Mouse (Mus musculus) brain, embryonic 18.5 days (tissue): ENCODE data around the gene Bcl2l12.
A peak's percentile ranks its signal among the peaks of the same experiment; 100 is the strongest.

Experiments used
- DNase-seq: peaks from one replicate; pipeline ENCODE4 v3.0.0-alpha.2; 2012; ENCODE audit warnings: low read depth, low spot score

The Bcl2l12 gene

GRCm38 (mm10) chr7:45017242-45018061 is 18.9 kb upstream of the Bcl2l12 start, which contains the start of gene Rras:
Gene Rras (plus strand): TSS chr7:45017961.
- DNase-seq = peak; percentile 74

GRCm38 (mm10) chr7:45016761-45017160 is 18.2 kb upstream of the Bcl2l12 start:
- DNase-seq = no peak

- peak; percentile 99 for DNase-seq
Measured at GRCm38 (mm10) chr7:45015957-45016612, 17.6 kb upstream of the Bcl2l12 start, which contains the start of gene Scaf1. Gene Scaf1 (minus strand): TSS chr7:45016363.

GRCm38 (mm10) chr7:45015344-45015956 is 16.9 kb upstream of the Bcl2l12 start:
- DNase-seq = no peak

GRCm38 (mm10) chr7:45014096-45014451 is 15.6 kb upstream of the Bcl2l12 start:
- DNase-seq = no peak

- no peak for DNase-seq
Measured at GRCm38 (mm10) chr7:45013366-45014095, 15.0 kb upstream of the Bcl2l12 start.

GRCm38 (mm10) chr7:45012824-45013223 is 14.3 kb upstream of the Bcl2l12 start:
- no peak for DNase-seq

- no peak for DNase-seq
Measured at GRCm38 (mm10) chr7:45012011-45012410, 13.5 kb upstream of the Bcl2l12 start.

GRCm38 (mm10) chr7:45008411-45008810 is 9.9 kb upstream of the Bcl2l12 start:
- DNase-seq = no peak

GRCm38 (mm10) chr7:45007846-45008245 is 9.3 kb upstream of the Bcl2l12 start:
- DNase-seq = no peak

- DNase-seq = no peak
Measured at GRCm38 (mm10) chr7:45007141-45007540, 8.6 kb upstream of the Bcl2l12 start.

- DNase-seq = no peak
Measured at GRCm38 (mm10) chr7:45006503-45006902, 8.0 kb upstream of the Bcl2l12 start.

- no peak for DNase-seq
Measured at GRCm38 (mm10) chr7:45005321-45005992, 6.9 kb upstream of the Bcl2l12 start.

- DNase-seq = no peak
Measured at GRCm38 (mm10) chr7:45004546-45004945, 6.0 kb upstream of the Bcl2l12 start.

- DNase-seq = no peak
Measured at GRCm38 (mm10) chr7:45002440-45002839, 3.9 kb upstream of the Bcl2l12 start.

GRCm38 (mm10) chr7:45000539-45001114 is 2.1 kb upstream of the Bcl2l12 start:
- DNase-seq = no peak

- DNase-seq = no peak
Measured at GRCm38 (mm10) chr7:44999753-45000152, 1.2 kb upstream of the Bcl2l12 start.

GRCm38 (mm10) chr7:44997940-44998428 is 528 bp downstream of the Bcl2l12 start:
- DNase-seq = no peak

- DNase-seq = peak; percentile 94
Measured at GRCm38 (mm10) chr7:44997231-44997939, 1.1 kb downstream of the Bcl2l12 start, which contains the start of gene Irf3. Gene Irf3 (plus strand): TSS chr7:44997648.

- DNase-seq = no peak
Measured at GRCm38 (mm10) chr7:44996672-44997071, 1.8 kb downstream of the Bcl2l12 start.
